Mouse (Mus musculus) embryo, embryonic 9.5 days (tissue): ENCODE measurements around the gene Cav1.

Experiments
- DNase-seq: peaks from one replicate; pipeline ENCODE4 v3.0.0-alpha.2; 2017; ENCODE audit errors: extremely low spot score

Gene Cav1

GRCm38 (mm10) chr6:17317167-17317524 lies 11.0 kb downstream of the Cav1 start:
- no peak for DNase-seq

DNA sequence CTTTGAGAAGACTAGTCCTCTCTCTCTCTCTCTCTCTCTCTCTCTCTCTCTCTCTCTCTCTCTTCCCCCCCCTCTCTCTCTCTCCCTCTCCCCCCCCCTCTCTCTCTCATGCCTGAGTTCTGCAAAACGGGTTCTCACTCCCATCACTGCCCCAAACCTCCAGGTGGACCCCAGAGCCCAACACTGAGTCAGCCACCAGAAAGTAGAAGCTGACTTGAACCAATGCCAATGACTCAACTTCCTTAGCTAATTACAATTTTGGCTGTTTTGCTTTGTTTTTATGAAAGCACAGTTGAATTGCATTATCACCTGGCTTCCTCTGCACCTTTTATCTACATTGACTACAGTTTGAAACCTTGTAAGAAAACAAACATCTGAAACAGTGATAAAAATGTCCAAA lies 11.8 kb downstream of the Cav1 start:
- DNase-seq, result no peak

- DNase-seq, result no peak
These were observed 15.8 kb downstream of the Cav1 start for GRCm38 (mm10) chr6:17321976-17322375.

DNA sequence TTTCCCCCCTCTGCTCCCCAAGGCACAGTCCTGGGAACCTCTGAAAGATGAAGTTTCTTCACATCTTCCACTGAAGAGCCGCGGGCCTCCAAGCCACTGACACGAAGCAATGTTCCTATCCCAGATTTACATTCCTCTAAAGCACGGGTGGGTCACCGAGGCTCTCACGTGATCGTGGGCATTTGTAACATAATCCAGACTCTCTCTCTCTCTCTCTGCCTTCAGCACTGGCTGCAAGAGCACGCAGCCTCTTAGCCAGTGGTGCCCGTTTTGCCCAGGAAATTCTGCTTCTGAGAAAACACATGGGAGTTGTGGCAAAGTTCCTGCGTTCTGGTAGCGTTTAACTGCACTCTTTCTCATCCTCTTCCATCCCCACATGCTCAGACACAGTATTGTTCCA lies 21.1 kb downstream of the Cav1 start:
- no peak for DNase-seq

DNA sequence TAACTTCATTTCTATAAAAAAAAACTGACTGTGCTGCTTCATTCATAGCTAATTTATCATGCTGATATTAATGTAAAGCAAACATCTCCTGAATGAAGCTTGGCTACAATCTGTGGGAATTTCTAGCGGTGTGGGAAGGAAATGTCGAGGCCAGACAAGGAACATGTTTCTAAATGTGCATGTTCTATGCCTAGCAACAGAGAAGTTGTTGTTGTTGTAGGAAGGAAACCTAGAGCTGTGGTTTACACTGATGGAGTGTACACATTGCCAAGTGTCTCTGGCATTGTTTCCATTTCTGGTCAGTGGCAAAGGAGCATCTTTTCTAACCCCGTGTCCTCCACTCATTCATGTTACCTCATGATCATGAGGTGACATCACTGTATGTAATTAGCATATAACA lies 23.7 kb downstream of the Cav1 start:
- DNase-seq, result no peak

DNA sequence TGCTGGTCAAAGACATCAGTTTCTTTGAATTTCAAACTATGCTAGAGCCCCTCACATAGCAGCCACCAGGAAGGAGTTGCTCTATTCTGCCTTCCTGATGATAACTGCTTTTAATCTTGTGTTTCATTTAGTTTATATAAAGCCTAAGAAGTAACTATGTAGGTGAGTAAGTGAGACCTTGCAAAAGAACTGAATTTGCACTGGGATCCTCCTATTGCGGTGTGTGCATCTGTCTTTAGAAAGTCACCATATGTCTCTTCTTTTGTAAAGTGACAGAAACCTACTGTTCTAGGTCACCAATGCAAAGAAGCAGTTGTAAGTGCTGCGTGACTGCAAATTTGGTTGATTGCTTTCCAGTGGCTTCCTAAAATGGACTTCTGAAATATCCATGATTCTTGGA lies 31.6 kb downstream of the Cav1 start:
- DNase-seq, result no peak

DNA sequence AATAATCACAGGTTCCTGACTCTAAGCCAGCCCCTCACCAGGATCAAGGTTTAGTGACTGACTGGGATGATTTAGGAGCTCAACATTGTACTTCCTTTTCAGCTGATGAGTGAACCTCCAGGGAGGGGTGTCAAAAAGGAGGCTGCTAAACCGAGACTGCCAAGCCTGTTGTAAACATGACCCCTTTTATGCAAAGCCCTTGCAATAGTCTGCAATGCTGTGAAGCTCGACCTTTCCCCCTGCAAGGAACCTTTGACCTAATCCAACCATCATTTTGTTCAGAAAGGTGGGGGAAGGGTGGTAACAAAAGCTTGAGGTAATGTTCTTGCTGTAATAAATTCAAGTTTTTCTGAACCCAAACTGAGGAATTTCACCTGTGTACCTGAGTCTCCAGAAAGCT lies 34.3 kb downstream of the Cav1 start:
- DNase-seq, result peak; percentile 54

GRCm38 (mm10) chr6:17348011-17348410 lies 41.9 kb downstream of the Cav1 start:
- DNase-seq, result no peak

GRCm38 (mm10) chr6:17350803-17351202 lies 44.7 kb downstream of the Cav1 start:
- no peak for DNase-seq

DNA sequence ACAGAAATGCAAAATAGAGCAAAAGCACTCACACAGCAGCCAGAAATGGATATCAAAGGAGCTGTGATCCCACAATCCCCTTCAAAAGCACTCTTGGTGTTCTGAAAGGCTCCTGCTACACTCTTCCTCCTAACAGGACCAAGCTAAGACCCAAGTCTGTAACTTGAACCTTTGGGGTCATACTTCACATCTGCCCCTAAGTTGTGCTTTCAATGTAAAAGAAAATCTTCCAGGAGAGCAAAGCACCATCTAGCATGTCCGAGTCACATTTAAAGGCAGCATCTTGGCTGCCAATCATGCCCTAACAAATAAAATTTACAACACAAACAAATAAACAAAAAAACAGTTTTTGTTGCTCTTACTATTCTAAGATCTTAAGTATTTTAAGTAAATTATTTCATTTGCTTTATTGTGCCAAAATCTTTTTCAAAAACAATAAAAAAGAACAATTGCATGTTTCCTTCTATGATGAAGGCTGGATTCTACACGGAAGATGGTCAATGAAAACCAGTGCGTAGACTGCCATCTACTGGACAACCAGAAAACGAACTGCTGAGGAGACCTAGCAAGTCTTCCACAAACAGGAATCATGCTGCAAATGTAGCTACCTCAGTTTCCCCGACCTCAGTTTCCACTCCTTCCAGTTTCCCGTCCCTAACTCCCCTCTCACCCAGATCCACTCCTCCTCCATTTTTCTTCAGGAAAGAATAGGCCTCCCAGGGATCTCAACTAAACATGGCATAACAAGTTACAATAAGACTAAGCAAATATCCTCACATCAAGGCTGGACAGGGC lies 53.0 kb downstream of the Cav1 start:
- peak; percentile 46 for DNase-seq

GRCm38 (mm10) chr6:17362771-17363170 lies 56.6 kb downstream of the Cav1 start:
- no peak for DNase-seq

- DNase-seq, result no peak
These were observed 57.5 kb downstream of the Cav1 start for GRCm38 (mm10) chr6:17363446-17364179.

DNA sequence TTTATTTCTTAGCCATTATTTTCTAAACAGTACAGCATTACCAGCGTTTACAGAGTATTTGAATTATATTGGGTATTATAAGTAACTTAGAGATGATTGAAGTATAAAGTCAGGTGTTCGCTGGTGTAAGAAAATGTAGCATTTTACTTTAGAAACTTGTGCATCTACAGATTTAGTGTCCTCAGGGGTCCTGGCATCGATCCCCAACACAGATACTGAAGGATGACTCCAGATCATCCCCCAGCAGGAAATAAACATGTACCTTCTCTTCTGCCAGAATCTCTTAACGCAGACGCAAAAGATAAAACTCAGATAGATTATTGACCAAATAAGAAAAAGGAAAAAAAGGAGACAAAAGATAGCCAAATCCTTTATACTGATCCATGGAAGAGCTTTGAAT lies 68.2 kb downstream of the Cav1 start:
- no peak for DNase-seq

GRCm38 (mm10) chr6:17377371-17377770 lies 71.2 kb downstream of the Cav1 start:
- DNase-seq, result no peak

DNA sequence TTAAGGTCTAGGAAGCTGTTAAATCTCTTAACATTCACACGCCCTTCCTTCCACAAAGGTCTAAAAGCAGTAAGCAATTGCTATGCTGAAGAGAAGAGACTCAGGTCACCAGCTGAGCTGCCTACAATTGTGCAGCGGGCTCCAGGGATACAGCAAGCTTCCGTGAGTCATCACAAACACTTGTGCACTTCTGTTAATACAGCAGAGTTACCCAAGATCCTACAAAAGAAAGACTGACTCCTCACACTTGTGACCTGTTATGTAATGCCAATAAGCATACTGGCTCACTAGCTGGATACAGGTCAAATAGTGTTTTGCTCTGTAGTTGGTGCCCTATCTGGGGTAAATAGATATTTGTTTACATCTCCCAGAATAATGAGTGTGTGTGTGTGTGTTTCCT lies 74.0 kb downstream of the Cav1 start:
- no peak for DNase-seq

DNA sequence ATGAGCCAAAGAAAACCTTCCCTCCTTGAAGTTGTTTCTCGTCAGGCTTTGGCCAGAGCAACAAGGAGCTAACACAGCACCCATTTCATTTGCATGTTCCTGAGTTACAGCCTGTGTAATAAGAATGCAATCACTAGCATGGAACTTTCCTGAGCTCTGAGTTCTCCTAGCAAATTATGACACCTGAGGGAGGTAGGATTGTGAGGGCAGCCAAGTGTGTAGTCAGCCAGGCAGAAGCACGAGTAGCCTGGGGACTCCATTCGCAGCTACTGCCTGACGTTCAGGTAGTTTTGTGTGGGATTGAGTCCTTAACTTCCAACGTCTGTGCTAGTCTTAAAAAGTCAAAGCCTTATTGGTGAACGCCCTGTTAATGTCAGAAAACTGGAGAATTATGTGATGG lies 75.6 kb downstream of the Cav1 start:
- DNase-seq, result no peak

- DNase-seq, result no peak
These were observed 79.4 kb downstream of the Cav1 start for GRCm38 (mm10) chr6:17385531-17385930.

DNA sequence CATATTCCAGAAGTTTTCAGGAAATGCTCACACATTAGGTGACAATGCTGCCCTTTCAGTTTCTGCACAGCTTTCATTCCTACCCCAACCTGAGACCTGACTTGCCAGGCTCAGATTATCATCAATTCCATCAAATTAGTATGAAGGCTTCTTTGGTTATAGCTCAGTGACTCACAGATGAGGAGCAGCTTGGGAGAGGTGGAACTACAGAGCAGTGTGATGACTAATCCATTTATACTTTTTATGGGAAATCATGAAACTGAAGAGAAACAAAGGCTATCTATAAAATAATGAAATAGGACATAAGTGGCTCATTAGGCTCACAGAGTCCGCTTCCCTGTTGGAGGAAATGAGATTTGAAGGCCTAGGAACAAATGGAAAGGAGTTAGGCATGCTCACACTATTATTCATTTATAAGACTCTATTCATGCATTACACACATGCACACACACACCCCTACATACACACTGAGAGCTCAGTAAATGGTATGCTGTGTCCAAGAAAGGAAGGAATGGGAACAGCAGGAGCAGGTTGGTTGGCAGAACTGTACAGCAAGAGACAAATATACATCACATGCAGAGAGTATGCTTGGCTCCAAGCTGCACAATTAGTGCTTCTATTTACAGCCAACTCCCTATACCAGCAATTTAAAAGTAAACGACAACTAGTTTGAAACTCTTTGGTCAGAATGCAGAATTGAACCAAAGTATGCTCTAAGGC lies 82.0 kb downstream of the Cav1 start:
- DNase-seq, result no peak
